Mouse (Mus musculus) cerebellum, adult 2 months (tissue): ENCODE results near the gene Tmcc3.

Experiments
- CTCF ChIP-seq: fragments of 200-500 bp; IDR thresholded peaks from 2 replicates; pipeline ENCODE4 v1.5.1; 2011; ENCODE audit warnings: low read depth, mild to moderate bottlenecking, control low read depth, low read length, moderate library complexity, borderline replicate concordance; ENCODE audit not compliant: insufficient read depth
- POLR2A ChIP-seq: fragments of 200-500 bp; IDR thresholded peaks from 2 replicates; pipeline ENCODE4 v1.6.1; 2011; ENCODE audit warnings: low read length, control low read depth, borderline replicate concordance; ENCODE audit not compliant: insufficient read depth

GRCm38 (mm10) chr10:94543956-94544355, 232.2 kb downstream of the Tmcc3 start:
- TF ChIP-seq CTCF (no peak), POLR2A (no peak)
